Mouse (Mus musculus): ENCODE measurements at regions not wholly inside any gene's neighbourhood (a gene's known extent, or its start where the extent isn't known, plus 50 kb on each side); places are given as distances from the start of the nearest gene placed in this dataset.

- TF ChIP-seq CTCF (IDR thresholded peaks at IDR 0.05; ENCODE audit: low read depth) (no peak), EP300 (IDR thresholded peaks at IDR 0.05; ENCODE audit: low read depth) (no peak)
Measured at GRCm38 (mm10) chr10:19112459-19112858, 97.0 kb upstream of the Tnfaip3 start.
